Mouse (Mus musculus) heart, embryonic 15.5 days (tissue): ENCODE data around the gene Gm16867. TPM values are rescaled to one million over a fixed set of nuclear protein-coding genes. Genes with fewer than 3 reads are reported as not detected.
"Not testable (repeated sequence)": the region's sequence is repeated elsewhere in the genome, so short reads cannot be mapped to it uniquely, and the experiment has no call there.

Source experiments
- ATAC-seq: fragments of 200-750 bp; cut with Nextera tagmentation; replicated peaks from 2 replicates; pipeline ENCODE4 v1.8.0; 2017; ENCODE audit warnings: low read depth, moderate TSS enrichment; ENCODE audit not compliant: insufficient number of reproducible peaks, insufficient read depth, low FRiP score
- H3K27ac ChIP-seq: fragments of 300-500 bp; sonication (generic); 2 replicates; pipeline ENCODE4 v1.5.1; 2015; ENCODE audit warnings: mild to moderate bottlenecking, inconsistent platforms
- H3K27me3 ChIP-seq: fragments of 300-500 bp; sonication (generic); 2 replicates; pipeline ENCODE4 v1.6.1; 2015; ENCODE audit warnings: inconsistent platforms
- H3K36me3 ChIP-seq: fragments of 300-500 bp; sonication (generic); 2 replicates; pipeline ENCODE4 v1.6.1; 2015; ENCODE audit warnings: mild to moderate bottlenecking, inconsistent platforms
- H3K4me1 ChIP-seq: fragments of 300-500 bp; sonication (generic); replicated peaks from 2 replicates; pipeline ENCODE4 v1.6.1; 2015; ENCODE audit warnings: inconsistent platforms
- H3K4me2 ChIP-seq: fragments of 300-500 bp; sonication (generic); 2 replicates; pipeline ENCODE4 v1.6.1; 2015; ENCODE audit warnings: inconsistent platforms, mild to moderate bottlenecking, moderate library complexity
- H3K4me3 ChIP-seq: fragments of 300-500 bp; sonication (generic); 2 replicates; pipeline ENCODE4 v1.5.1; 2015; ENCODE audit warnings: mild to moderate bottlenecking, inconsistent platforms
- H3K9ac ChIP-seq: fragments of 300-500 bp; sonication (generic); 2 replicates; pipeline ENCODE4 v1.6.1; 2015; ENCODE audit warnings: mild to moderate bottlenecking, inconsistent platforms
- H3K9me3 ChIP-seq: fragments of 300-500 bp; sonication (generic); replicated peaks from 2 replicates; pipeline ENCODE4 v1.6.1; 2016; ENCODE audit warnings: inconsistent platforms
- WGBS: fragments of 180-500 bp; shearing (Covaris S2); methylation state at CpG from one replicate; pipeline ENCODE4 v1.1.7; 2015; ENCODE audit warnings: mixed read lengths; 5-methylcytosine and 5-hydroxymethylcytosine counted together
- polyA plus RNA-seq: library from polyadenylated mRNA; unstranded; fragments of >200 nt; fragmentation: Nextera tagmentation; extraction: Ambion mirVana; gene quantifications from 2 replicates; pipeline ENCODE4 v1.2.1, GENCODE M21; 2015

The Gm16867 gene
- not detected in 2 replicates for polyA plus RNA-seq

GRCm38 (mm10) chr14:69503174-69503573 lies at the start of gene Gm16867:
Gene Gm16867, minus strand, starts transcription at chr14:69503362.
- H3K4me3 ChIP-seq, H3K27me3 ChIP-seq, H3K36me3 ChIP-seq, H3K9ac ChIP-seq, H3K9me3 ChIP-seq, H3K4me2 ChIP-seq, H3K4me1 ChIP-seq, H3K27ac ChIP-seq: not testable (repeated sequence)
- ATAC-seq, result peak; percentile 97
- WGBS, result no CpG with 5 or more reads among the region's 29 CpGs

- H3K9ac ChIP-seq, H3K4me1 ChIP-seq, H3K4me3 ChIP-seq, ATAC-seq, H3K9me3 ChIP-seq, H3K27ac ChIP-seq, H3K4me2 ChIP-seq, H3K27me3 ChIP-seq, H3K36me3 ChIP-seq: not testable (repeated sequence)
- WGBS, result no CpG with 5 or more reads among the region's 4 CpGs
Measured at GRCm38 (mm10) chr14:69547310-69547709, 44.1 kb upstream of the Gm16867 start.

- no CpG with 5 or more reads among the region's 2 CpGs for WGBS
- H3K27ac ChIP-seq, H3K9me3 ChIP-seq, H3K9ac ChIP-seq, ATAC-seq, H3K36me3 ChIP-seq, H3K4me1 ChIP-seq, H3K4me2 ChIP-seq, H3K4me3 ChIP-seq, H3K27me3 ChIP-seq: not testable (repeated sequence)
Measured at GRCm38 (mm10) chr14:69545052-69545451, 41.9 kb upstream of the Gm16867 start.

- H3K36me3 ChIP-seq, ATAC-seq, H3K9ac ChIP-seq, H3K4me2 ChIP-seq, H3K9me3 ChIP-seq, H3K27me3 ChIP-seq, H3K4me3 ChIP-seq, H3K27ac ChIP-seq, H3K4me1 ChIP-seq: not testable (repeated sequence)
- WGBS, result no CpG with 5 or more reads among the region's 7 CpGs
Measured at GRCm38 (mm10) chr14:69544033-69544432, 40.9 kb upstream of the Gm16867 start.

GRCm38 (mm10) chr14:69542695-69543094 lies 39.5 kb upstream of the Gm16867 start:
- H3K9ac ChIP-seq, H3K9me3 ChIP-seq, H3K36me3 ChIP-seq, H3K4me1 ChIP-seq, ATAC-seq, H3K27ac ChIP-seq, H3K4me2 ChIP-seq, H3K27me3 ChIP-seq, H3K4me3 ChIP-seq: not testable (repeated sequence)
- no CpG with 5 or more reads among the region's 7 CpGs for WGBS

GRCm38 (mm10) chr14:69540113-69540512 lies 37.0 kb upstream of the Gm16867 start:
- not testable (repeated sequence) for ATAC-seq, H3K27ac ChIP-seq, H3K4me2 ChIP-seq, H3K4me3 ChIP-seq, H3K27me3 ChIP-seq, H3K36me3 ChIP-seq, H3K4me1 ChIP-seq, H3K9me3 ChIP-seq, H3K9ac ChIP-seq
- WGBS, result no CpG with 5 or more reads among the region's 5 CpGs

GRCm38 (mm10) chr14:69536539-69536938 lies 33.4 kb upstream of the Gm16867 start:
- not testable (repeated sequence) for H3K9me3 ChIP-seq, H3K27me3 ChIP-seq, H3K4me3 ChIP-seq, H3K27ac ChIP-seq, ATAC-seq, H3K36me3 ChIP-seq, H3K4me1 ChIP-seq, H3K4me2 ChIP-seq, H3K9ac ChIP-seq
- no CpG with 5 or more reads among the region's 7 CpGs for WGBS

GRCm38 (mm10) chr14:69526202-69526601 lies 23.0 kb upstream of the Gm16867 start:
- H3K4me2 ChIP-seq, H3K36me3 ChIP-seq, H3K27me3 ChIP-seq, H3K27ac ChIP-seq, ATAC-seq, H3K9ac ChIP-seq, H3K9me3 ChIP-seq, H3K4me1 ChIP-seq, H3K4me3 ChIP-seq: not testable (repeated sequence)
- no CpG with 5 or more reads among the region's 1 CpGs for WGBS

GRCm38 (mm10) chr14:69523001-69523400 lies 19.8 kb upstream of the Gm16867 start:
- not testable (repeated sequence) for H3K4me1 ChIP-seq, H3K4me2 ChIP-seq, H3K27me3 ChIP-seq, ATAC-seq, H3K9me3 ChIP-seq, H3K4me3 ChIP-seq, H3K36me3 ChIP-seq, H3K9ac ChIP-seq, H3K27ac ChIP-seq
- WGBS, result no CpG with 5 or more reads among the region's 1 CpGs

GRCm38 (mm10) chr14:69520810-69521209 lies 17.6 kb upstream of the Gm16867 start:
- not testable (repeated sequence) for H3K27me3 ChIP-seq

GRCm38 (mm10) chr14:69512449-69512848 lies 9.3 kb upstream of the Gm16867 start, which contains the start of gene Gm27179:
Gene Gm27179, minus strand, starts transcription at chr14:69512549.
- H3K36me3 ChIP-seq, H3K4me3 ChIP-seq, H3K9me3 ChIP-seq, H3K27ac ChIP-seq, H3K4me1 ChIP-seq, ATAC-seq, H3K9ac ChIP-seq, H3K27me3 ChIP-seq, H3K4me2 ChIP-seq: not testable (repeated sequence)
- no CpG with 5 or more reads among the region's 2 CpGs for WGBS

More at GRCm38 (mm10) chr14:69520810-69521209, 17.6 kb upstream of the Gm16867 start:
- not testable (repeated sequence) for H3K9me3 ChIP-seq, H3K9ac ChIP-seq, H3K4me1 ChIP-seq, H3K36me3 ChIP-seq, ATAC-seq, H3K4me3 ChIP-seq, H3K4me2 ChIP-seq, H3K27ac ChIP-seq
- WGBS, result no CpG with 5 or more reads among the region's 2 CpGs

- not testable (repeated sequence) for H3K36me3 ChIP-seq, H3K4me2 ChIP-seq, H3K4me1 ChIP-seq, ATAC-seq, H3K27me3 ChIP-seq, H3K9me3 ChIP-seq, H3K4me3 ChIP-seq, H3K9ac ChIP-seq, H3K27ac ChIP-seq
- WGBS, result no CpG with 5 or more reads among the region's 1 CpGs
Measured at GRCm38 (mm10) chr14:69507000-69507399, 3.8 kb upstream of the Gm16867 start.
